Mouse (Mus musculus): Measurements from ENCODE around the gene Dnajb12. TPM values are rescaled to one million over a fixed set of nuclear protein-coding genes. Genes with fewer than 3 reads are reported as not detected.

The Dnajb12 gene
- polyA plus RNA-seq (2015; fragmentation: Nextera tagmentation; extraction: Ambion mirVana): 25.6 and 27.4 TPM in 2 replicates

DNA sequence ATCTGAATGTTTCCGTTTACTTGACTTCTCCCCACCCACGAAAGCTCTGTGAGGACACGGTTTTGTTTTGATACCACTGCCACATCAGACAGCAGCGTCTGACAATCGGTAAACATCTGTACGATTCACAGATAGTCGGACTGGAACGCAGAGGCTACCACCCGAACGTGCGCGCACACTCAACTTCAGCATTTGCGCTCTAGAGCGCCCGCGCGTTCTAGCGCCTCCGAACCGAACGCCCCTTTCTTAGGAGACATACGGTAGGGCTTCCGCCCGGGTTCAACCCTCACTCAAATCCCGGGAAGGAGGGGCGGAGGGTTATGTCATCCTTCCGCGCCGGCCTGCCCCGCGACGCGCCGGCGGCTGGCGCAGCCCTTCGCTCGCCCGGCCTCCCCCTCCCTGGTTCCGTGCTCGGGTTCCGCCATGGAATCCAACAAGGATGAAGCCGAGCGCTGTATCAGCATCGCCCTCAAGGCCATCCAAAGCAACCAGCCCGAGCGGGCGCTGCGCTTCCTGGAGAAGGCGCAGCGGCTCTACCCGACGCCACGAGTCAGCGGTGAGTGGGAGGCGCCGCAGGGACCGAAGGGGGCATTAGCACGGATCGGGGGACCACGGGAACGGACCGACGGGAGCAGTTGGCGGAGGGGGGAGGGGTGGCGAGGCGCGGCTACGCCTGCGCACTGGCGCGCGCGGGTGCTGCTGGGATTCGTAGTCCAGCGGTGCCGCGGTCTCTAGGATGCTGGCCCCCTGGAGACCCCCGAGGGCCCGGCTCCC, at the start of gene Dnajb12:
Dnajb12 (plus strand) TSS at position 302 of the 774 bp plus-strand sequence.
- Histone ChIP-seq H3K9me3 (ENCODE audit: control insufficient read depth) (no peaks in the 10 kb centered on the region), H3K4me1 (replicated peaks; ENCODE audit: control insufficient read depth, insufficient read depth, low read length) (0 out of 2 replicates have a peak, but pooled peaks cover 3% of the 10 kb centered on the region), H3K27ac (ENCODE audit: low read depth, low read length) (peak within 1 kb of the TSS; percentile 100), H3K4me2 (replicated peaks; ENCODE audit: low read depth) (peak within 1 kb of the TSS; percentile 80), H3K9ac (ENCODE audit: low read depth, low read length) (peak within 1 kb of the TSS; percentile 92), H3K36me3 (ENCODE audit: control insufficient read depth, insufficient read depth) (no peaks in the 10 kb centered on the region; the same call in 1 of the 2 replicates), H3K27me3 (replicated peaks; ENCODE audit: control insufficient read depth, insufficient read depth, low read length) (no peaks in the 10 kb centered on the region), H3K4me3 (ENCODE audit: low read depth, low read length) (peak within 1 kb of the TSS; percentile 99)
- under 1% methylated on average over 79 of the region's 80 CpGs for WGBS
- TF ChIP-seq CTCF (IDR thresholded peaks at IDR 0.05; ENCODE audit: low read depth): no peak
- ATAC-seq: peak; percentile 86

DNA sequence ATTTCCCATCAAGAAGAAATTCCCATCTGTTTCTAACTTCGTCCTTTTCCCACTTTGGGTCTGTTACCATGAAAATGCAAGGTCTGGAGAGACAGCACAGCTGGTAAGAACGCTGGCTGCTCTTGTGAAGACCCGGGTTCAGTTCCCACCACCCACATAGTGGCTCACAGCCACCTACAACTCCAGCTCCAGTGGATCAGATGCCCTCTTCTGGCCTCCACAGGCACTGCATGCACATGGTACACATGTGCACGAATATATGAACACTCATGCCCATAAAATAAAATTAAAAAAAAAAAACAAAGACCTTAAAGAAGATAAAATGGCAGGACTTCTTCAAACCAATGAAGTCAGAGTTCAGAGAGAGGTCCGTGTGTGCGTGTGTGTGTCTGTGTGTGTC, 49.5 kb upstream of the Dnajb12 start:
- no peaks in the 10 kb centered on the region for H3K9me3 ChIP-seq (ENCODE audit: control insufficient read depth)
- no peak overlapping the region for H3K27ac ChIP-seq (ENCODE audit: low read depth, low read length)
- WGBS: 97% methylated on average over 6 of the region's 6 CpGs
- H3K4me3 ChIP-seq (ENCODE audit: low read depth, low read length): no peak overlapping the region
- no peak for ATAC-seq
- no peak overlapping the region for H3K4me2 ChIP-seq (replicated peaks; ENCODE audit: low read depth)
- no peaks in the 10 kb centered on the region for H3K27me3 ChIP-seq (replicated peaks; ENCODE audit: control insufficient read depth, insufficient read depth, low read length)
- H3K36me3 ChIP-seq (ENCODE audit: control insufficient read depth, insufficient read depth): peaks cover 37% of the 10 kb centered on the region
- no peak overlapping the region for H3K9ac ChIP-seq (ENCODE audit: low read depth, low read length)
- H3K4me1 ChIP-seq (replicated peaks; ENCODE audit: control insufficient read depth, insufficient read depth, low read length): no peaks in the 10 kb centered on the region
- TF ChIP-seq CTCF (IDR thresholded peaks at IDR 0.05; ENCODE audit: low read depth): peak; percentile 38

DNA sequence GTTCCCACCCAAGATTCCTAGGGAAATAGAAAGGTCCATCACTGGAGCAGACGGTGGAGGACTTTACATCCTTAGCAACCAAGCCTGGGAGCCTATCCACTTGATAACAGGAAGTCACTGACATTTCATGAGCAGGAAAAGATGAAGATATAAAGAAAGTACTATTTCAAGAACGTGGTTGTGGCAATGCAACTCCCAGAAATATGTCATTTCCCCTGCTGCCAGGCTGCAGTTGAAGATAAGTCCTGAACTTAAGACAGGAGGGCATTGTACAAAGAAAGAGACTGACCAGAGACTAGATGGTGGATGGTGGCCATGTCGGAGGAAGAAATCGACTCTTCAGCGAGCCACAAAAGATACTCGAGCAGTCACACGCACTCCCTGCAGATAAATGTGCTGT, 47.4 kb upstream of the Dnajb12 start:
- Histone ChIP-seq H3K9ac (ENCODE audit: low read depth, low read length) (no peak overlapping the region), H3K9me3 (ENCODE audit: control insufficient read depth) (no peaks in the 10 kb centered on the region), H3K27ac (ENCODE audit: low read depth, low read length) (no peak overlapping the region), H3K4me2 (replicated peaks; ENCODE audit: low read depth) (no peak overlapping the region), H3K36me3 (ENCODE audit: control insufficient read depth, insufficient read depth) (peaks cover 37% of the 10 kb centered on the region), H3K4me3 (ENCODE audit: low read depth, low read length) (no peak overlapping the region), H3K27me3 (replicated peaks; ENCODE audit: control insufficient read depth, insufficient read depth, low read length) (no peaks in the 10 kb centered on the region), H3K4me1 (replicated peaks; ENCODE audit: control insufficient read depth, insufficient read depth, low read length) (no peaks in the 10 kb centered on the region)
- WGBS: 64% methylated on average over 7 of the region's 7 CpGs
- no peak for ATAC-seq
- TF ChIP-seq CTCF (IDR thresholded peaks at IDR 0.05; ENCODE audit: low read depth): no peak

DNA sequence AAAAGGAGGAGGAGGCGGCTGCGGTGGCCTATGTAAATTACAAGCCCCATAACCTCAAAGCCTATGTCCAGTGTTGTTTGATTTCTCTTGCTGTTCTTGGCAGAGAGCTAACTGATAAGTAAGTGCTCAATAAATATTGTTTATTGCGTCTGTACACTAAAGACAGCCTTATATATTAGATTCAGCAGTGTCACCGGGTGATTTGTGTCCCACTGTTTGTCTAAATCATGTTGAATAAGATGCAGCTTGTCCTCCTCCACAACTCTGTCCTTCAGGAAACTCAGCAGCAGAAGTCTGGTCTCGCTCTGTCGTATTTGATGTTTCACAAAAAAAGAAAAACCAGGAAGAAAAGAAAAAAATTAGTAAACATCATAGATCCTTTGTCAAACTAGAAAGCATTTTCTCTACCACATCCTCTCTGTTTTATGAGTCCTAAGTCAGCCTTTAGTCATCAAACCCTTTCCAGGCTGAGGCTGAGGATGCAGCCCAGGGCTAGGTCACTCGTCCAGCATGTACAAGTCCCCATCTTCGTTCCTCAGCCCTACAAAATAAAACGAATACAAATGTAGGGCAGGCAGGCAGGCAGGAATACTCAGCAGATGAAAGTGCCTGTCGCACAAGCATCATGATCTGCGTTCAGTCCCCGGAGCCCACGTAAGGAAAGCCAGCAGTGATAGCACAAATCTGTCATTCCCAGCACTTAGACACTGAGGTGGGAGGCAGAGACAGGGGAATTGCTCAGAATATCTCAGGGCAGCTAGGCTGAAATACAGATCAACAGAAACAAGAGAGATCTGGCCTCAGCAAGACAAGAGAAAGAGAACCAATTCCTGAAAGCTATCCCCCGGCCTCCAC, 43.8 kb upstream of the Dnajb12 start:
- Histone ChIP-seq H3K9me3 (ENCODE audit: control insufficient read depth) (no peaks in the 10 kb centered on the region), H3K36me3 (ENCODE audit: control insufficient read depth, insufficient read depth) (peaks cover 7% of the 10 kb centered on the region; the same call in 1 of the 2 replicates), H3K4me2 (replicated peaks; ENCODE audit: low read depth) (no peak overlapping the region), H3K27me3 (replicated peaks; ENCODE audit: control insufficient read depth, insufficient read depth, low read length) (no peaks in the 10 kb centered on the region), H3K9ac (ENCODE audit: low read depth, low read length) (no peak overlapping the region), H3K27ac (ENCODE audit: low read depth, low read length) (no peak overlapping the region; the same call in 1 of the 2 replicates), H3K4me3 (ENCODE audit: low read depth, low read length) (no peak overlapping the region), H3K4me1 (replicated peaks; ENCODE audit: control insufficient read depth, insufficient read depth, low read length) (no peaks in the 10 kb centered on the region)
- TF ChIP-seq CTCF (IDR thresholded peaks at IDR 0.05; ENCODE audit: low read depth): no peak
- WGBS: 82% methylated on average over 14 of the region's 14 CpGs
- ATAC-seq: no peak

DNA sequence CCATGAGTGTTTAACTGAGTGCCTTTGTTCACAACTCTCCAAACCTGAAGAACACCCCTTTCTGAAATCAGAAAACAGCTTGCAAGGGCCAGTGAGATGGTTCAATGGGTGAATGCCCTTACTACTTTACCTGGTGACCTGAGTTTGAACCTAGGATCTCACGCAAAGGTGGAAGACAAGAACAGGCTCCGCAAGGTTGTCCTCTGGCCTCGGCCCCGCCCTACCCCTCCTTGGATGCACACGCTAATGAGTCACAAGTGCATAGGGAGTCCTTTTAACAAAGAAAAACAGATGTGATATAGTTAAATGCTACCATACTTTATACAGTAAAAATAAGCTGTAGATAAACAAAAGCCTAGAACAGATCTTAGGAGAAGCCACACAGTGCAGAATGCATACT, 41.9 kb upstream of the Dnajb12 start:
- Histone ChIP-seq H3K4me1 (replicated peaks; ENCODE audit: control insufficient read depth, insufficient read depth, low read length) (no peaks in the 10 kb centered on the region), H3K27me3 (replicated peaks; ENCODE audit: control insufficient read depth, insufficient read depth, low read length) (no peaks in the 10 kb centered on the region), H3K27ac (ENCODE audit: low read depth, low read length) (no peak overlapping the region), H3K4me2 (replicated peaks; ENCODE audit: low read depth) (no peak overlapping the region), H3K4me3 (ENCODE audit: low read depth, low read length) (no peak overlapping the region), H3K9me3 (ENCODE audit: control insufficient read depth) (no peaks in the 10 kb centered on the region), H3K36me3 (ENCODE audit: control insufficient read depth, insufficient read depth) (peaks cover 5% of the 10 kb centered on the region; the same call in 1 of the 2 replicates), H3K9ac (ENCODE audit: low read depth, low read length) (no peak overlapping the region)
- TF ChIP-seq CTCF (IDR thresholded peaks at IDR 0.05; ENCODE audit: low read depth): no peak
- ATAC-seq: no peak; the same call in 1 of the 2 replicates
- 51% methylated on average over 5 of the region's 5 CpGs for WGBS

DNA sequence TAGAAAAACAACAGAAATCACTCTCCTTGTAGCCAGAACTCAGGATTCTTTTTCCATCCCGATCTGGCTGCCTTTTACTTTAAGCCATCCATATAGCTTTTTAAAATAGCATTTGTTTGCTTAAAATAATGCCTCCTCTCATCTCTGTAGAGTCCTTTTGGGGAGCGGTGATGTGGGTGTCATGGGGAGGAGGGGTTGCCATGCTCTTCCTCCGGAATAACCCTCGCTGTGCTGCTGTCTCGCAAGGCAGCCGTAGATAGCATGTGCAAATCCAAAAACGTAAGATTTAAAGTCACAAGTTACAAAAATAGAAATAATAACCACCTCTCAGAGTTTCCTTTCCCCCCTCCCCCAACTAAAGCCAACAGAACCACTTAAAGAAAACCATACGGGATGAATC, 37.9 kb upstream of the Dnajb12 start:
- no peak for TF ChIP-seq CTCF (IDR thresholded peaks at IDR 0.05; ENCODE audit: low read depth)
- H3K27me3 ChIP-seq (replicated peaks; ENCODE audit: control insufficient read depth, insufficient read depth, low read length): no peaks in the 10 kb centered on the region
- H3K27ac ChIP-seq (ENCODE audit: low read depth, low read length): no peak overlapping the region
- H3K36me3 ChIP-seq (ENCODE audit: control insufficient read depth, insufficient read depth): no peaks in the 10 kb centered on the region
- 95% methylated on average over 8 of the region's 8 CpGs for WGBS
- no peak for ATAC-seq
- no peak overlapping the region for H3K4me3 ChIP-seq (ENCODE audit: low read depth, low read length)
- no peak overlapping the region for H3K4me2 ChIP-seq (replicated peaks; ENCODE audit: low read depth)
- no peaks in the 10 kb centered on the region for H3K9me3 ChIP-seq (ENCODE audit: control insufficient read depth)
- H3K4me1 ChIP-seq (replicated peaks; ENCODE audit: control insufficient read depth, insufficient read depth, low read length): 0 out of 2 replicates have a peak, but pooled peaks cover 4% of the 10 kb centered on the region
- H3K9ac ChIP-seq (ENCODE audit: low read depth, low read length): no peak overlapping the region
